Mouse (Mus musculus): ENCODE measurements around the gene Phtf2.
A peak's percentile ranks its signal among the peaks of the same experiment; 100 is the strongest.

GRCm38 (mm10) chr5:20881915-20882800 is at the start of gene Phtf2, which contains the start of gene Tmem60:
- TF ChIP-seq CTCF (IDR thresholded peaks at IDR 0.05; ENCODE audit: borderline replicate concordance, insufficient read depth, low read length), result no peak
- TF ChIP-seq POLR2A (IDR thresholded peaks at IDR 0.05; ENCODE audit: low read depth, low read length), result peak; percentile 87

Data from embryonic fibroblast, embryonic 13.5 days (primary cell).